Mouse (Mus musculus): ENCODE results near the gene Chrna7.

The Chrna7 gene

DNA sequence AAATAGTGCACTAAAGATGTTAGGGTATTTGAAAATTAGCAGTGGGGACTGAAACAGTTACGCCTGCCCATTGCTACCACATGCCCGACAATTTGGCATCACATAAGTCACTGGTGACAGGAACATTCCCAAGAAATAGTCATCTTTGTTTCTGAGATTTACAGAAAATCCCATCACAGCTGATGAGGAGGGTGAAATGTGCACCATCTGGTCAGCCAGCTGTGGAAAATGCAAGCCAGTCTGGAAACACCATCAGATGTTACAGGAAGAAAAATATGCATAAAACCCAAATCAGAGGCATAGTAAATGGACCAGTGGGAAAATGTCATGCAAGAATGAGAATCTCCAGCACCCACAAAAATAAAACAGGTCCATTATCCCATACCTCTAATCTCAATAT, 151.4 kb downstream of the Chrna7 start:
- DNase-seq (ENCODE audit: low spot score), result no peak
